Mouse (Mus musculus): Measurements from ENCODE around the gene Sowaha.

Sowaha gene

GRCm38 (mm10) chr11:53504376-53504775, 24.3 kb upstream of the Sowaha start:
- DNase-seq = peak; percentile 30

GRCm38 (mm10) chr11:53503738-53504137, 23.7 kb upstream of the Sowaha start:
- DNase-seq = no peak

GRCm38 (mm10) chr11:53502039-53502765, 22.1 kb upstream of the Sowaha start:
- DNase-seq = no peak

GRCm38 (mm10) chr11:53500569-53500968, 20.5 kb upstream of the Sowaha start:
- no peak for DNase-seq

GRCm38 (mm10) chr11:53496946-53497345, 16.9 kb upstream of the Sowaha start:
- no peak for DNase-seq

- no peak for DNase-seq
Observed at GRCm38 (mm10) chr11:53495417-53495816, 15.3 kb upstream of the Sowaha start.

- no peak for DNase-seq
Observed at GRCm38 (mm10) chr11:53493243-53493955, 13.3 kb upstream of the Sowaha start.

- DNase-seq = no peak
Observed at GRCm38 (mm10) chr11:53491954-53492401, 11.9 kb upstream of the Sowaha start.

GRCm38 (mm10) chr11:53489421-53489820, 9.3 kb upstream of the Sowaha start:
- DNase-seq = no peak

GRCm38 (mm10) chr11:53489007-53489406, 8.9 kb upstream of the Sowaha start:
- no peak for DNase-seq

GRCm38 (mm10) chr11:53486822-53487594, 6.9 kb upstream of the Sowaha start:
- DNase-seq = peak; percentile 83

- no peak for DNase-seq
Observed at GRCm38 (mm10) chr11:53486351-53486750, 6.3 kb upstream of the Sowaha start.

- no peak for DNase-seq
Observed at GRCm38 (mm10) chr11:53485719-53486118, 5.6 kb upstream of the Sowaha start.

- DNase-seq = peak; percentile 59
Observed at GRCm38 (mm10) chr11:53483159-53483891, 3.3 kb upstream of the Sowaha start.

- DNase-seq = no peak
Observed at GRCm38 (mm10) chr11:53481088-53481730, 1.1 kb upstream of the Sowaha start.

GRCm38 (mm10) chr11:53479171-53479782, 797 bp downstream of the Sowaha start:
- DNase-seq = peak; percentile 50

GRCm38 (mm10) chr11:53478383-53479170, 1.5 kb downstream of the Sowaha start:
- peak; percentile 54 for DNase-seq

GRCm38 (mm10) chr11:53477833-53478232, 2.2 kb downstream of the Sowaha start:
- no peak for DNase-seq

- no peak for DNase-seq
Observed at GRCm38 (mm10) chr11:53475620-53476019, 4.5 kb downstream of the Sowaha start.

GRCm38 (mm10) chr11:53472709-53473108, 7.4 kb downstream of the Sowaha start:
- no peak for DNase-seq
